Mouse (Mus musculus): Measurements from ENCODE around the gene Eif1ax.
"Not testable (repeated sequence)": the region's sequence is repeated elsewhere in the genome, so short reads cannot be mapped to it uniquely, and the experiment has no call there.

Gene Eif1ax

DNA sequence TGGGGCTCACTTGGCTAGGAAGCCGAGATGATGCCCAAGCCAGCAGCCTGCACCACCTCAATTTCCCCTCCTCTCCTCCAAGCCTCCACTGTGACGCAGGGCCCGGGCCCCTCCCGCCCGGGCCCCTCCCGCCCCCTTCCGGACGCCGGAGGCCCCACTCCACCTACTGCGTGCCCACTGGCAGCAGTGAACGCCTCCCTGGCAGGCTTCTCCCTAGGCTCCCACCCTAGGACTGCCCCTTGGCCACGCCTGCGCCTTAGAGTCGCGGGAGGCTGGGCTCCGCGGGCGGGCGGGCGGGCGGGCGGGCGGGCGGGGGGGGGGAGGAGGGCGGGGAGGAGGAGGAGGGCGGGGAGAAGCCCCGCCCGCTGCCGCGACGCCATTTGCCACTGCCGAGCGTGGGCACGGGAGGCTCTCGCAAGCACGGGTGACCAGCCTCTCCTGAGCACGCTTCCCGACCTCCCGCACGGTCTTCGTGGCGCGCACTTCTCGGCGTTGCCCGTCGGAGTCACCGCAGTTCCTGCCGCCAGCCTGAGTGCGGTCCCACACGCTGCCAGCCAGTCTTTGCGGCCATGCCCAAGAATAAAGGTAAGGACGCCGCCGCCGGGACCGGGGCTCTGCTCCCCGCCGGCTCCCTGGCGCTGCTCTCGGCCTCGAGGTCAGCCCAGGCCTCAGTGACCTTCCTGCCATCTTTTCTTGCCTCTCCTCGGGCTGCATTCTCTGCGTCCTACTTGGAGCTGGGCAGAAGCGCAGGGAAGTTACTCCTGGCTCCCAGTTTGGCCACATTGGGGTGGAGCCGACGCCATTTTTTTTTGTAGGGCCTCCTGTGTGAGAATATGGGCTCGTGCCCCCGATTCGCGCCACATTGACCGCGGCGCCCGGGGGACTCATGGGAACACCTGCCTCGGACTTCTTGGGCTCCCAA is at the start of gene Eif1ax:
Gene Eif1ax, plus strand, starts transcription at position 348 of the 922 bp plus-strand sequence.
- DNase-seq (ENCODE audit: low read depth, low spot score): peak; percentile 91

- no peak for DNase-seq (ENCODE audit: low read depth, low spot score)
Observed at GRCm38 (mm10) chrX:159364506-159364905, 7.5 kb upstream of the Eif1ax start.

DNA sequence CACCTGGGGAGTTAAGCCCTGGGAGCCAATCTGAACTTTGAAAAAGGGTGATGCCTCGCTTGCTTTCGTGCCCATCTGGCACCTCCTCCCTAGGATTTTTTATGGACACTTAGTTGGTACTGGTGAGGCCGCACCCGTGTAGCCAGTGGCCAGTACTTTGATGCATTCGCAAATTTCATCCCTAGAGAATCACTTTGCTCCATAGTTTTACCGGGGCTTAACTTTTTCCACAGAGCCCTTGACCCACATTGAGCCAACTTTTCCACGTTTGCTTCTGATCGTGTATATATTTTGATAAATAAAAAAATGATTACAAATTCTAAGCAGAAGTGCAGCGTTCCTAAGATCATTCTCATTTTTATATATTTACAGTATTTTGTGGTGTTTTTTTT is 771 bp downstream of the Eif1ax start:
- no peak for DNase-seq (ENCODE audit: low read depth, low spot score)

- no peak for DNase-seq (ENCODE audit: low read depth, low spot score)
Observed at GRCm38 (mm10) chrX:159387105-159387504, 15.1 kb downstream of the Eif1ax start.

- no peak for DNase-seq (ENCODE audit: low read depth, low spot score)
Observed at GRCm38 (mm10) chrX:159388953-159389352, 17.0 kb downstream of the Eif1ax start.

GRCm38 (mm10) chrX:159390347-159390962 is 18.5 kb downstream of the Eif1ax start:
- no peak for DNase-seq (ENCODE audit: low read depth, low spot score)

DNA sequence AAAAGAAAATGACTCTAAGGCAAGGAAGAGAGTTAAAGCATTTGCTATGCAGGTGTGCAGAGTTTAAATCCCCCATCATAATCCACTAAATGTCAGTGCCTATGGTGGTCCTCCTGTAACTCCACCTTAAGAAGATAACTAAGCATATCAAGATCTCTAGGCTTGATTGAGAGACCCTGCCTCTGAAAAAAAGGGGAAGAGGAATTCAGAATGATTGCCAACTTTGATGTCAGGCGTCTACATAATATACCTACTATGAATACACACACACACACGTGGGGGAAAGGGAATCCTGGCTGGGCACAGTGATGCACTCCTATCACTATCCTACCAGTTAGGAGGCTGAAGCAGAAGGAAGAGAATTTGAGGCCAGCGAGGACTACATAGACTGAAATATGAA is 19.3 kb downstream of the Eif1ax start:
- DNase-seq (ENCODE audit: low read depth, low spot score): no peak

GRCm38 (mm10) chrX:159409253-159409652 is 37.3 kb downstream of the Eif1ax start:
- DNase-seq (ENCODE audit: low read depth, low spot score): peak; percentile 74

- peak; percentile 15 for DNase-seq (ENCODE audit: low read depth, low spot score)
Observed at GRCm38 (mm10) chrX:159414130-159414828, 42.3 kb downstream of the Eif1ax start, which contains the start of gene Map7d2. Gene Map7d2 (plus strand): TSS chrX:159414572.

GRCm38 (mm10) chrX:159414829-159415673 is 43.1 kb downstream of the Eif1ax start:
- DNase-seq (ENCODE audit: low read depth, low spot score): peak; percentile 19

DNA sequence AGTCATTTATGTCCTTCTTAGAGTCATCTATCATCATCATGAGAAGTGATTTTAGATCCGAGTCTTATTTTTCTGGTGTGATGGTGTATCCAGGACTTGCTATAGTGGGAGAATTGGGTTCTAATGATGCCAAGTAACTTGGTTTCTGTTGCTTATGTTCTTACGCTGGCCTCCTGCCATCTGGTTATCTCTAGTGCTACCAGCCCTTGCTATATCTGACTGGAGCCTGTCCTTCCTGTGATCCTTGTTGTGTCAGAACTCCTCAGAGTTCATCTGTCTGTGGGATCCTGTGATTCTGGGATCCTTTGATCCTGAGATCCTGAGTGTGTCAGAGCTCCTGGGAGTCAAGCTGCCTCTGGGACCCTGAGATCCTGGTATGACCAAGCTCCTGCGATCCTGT is 58.5 kb downstream of the Eif1ax start:
- not testable (repeated sequence) for DNase-seq (ENCODE audit: low read depth, low spot score)

All from CD4-positive, CD25-positive, alpha-beta regulatory T cell, adult 2 months (primary cell).